Mouse (Mus musculus): ENCODE results near the gene Olig2. TPM values are rescaled to one million over a fixed set of nuclear protein-coding genes. Genes with fewer than 3 reads are reported as not detected.

Olig2 gene
- polyA plus RNA-seq, 1 experiment from 2014 or later = not detected

GRCm38 (mm10) chr16:91229072-91229348 is 3.8 kb downstream of the Olig2 start:
- Histone ChIP-seq H3K4me2 (ENCODE audit: low read length) (no peak overlapping the region), H3K9me3 (replicated peaks; ENCODE audit: low read length) (no peaks in the 10 kb centered on the region), H3K36me3 (ENCODE audit: insufficient read depth, low read length) (no peaks in the 10 kb centered on the region), H3K4me3 (replicated peaks; ENCODE audit: low read depth, low read length) (no peak overlapping the region), H3K9ac (ENCODE audit: low read depth, low read length) (no peak overlapping the region), H3K27ac (no peak overlapping the region), H3K27me3 (ENCODE audit: insufficient read depth, low read length) (peaks cover 94% of the 10 kb centered on the region), H3K4me1 (replicated peaks; ENCODE audit: insufficient read depth, low read length) (no peaks in the 10 kb centered on the region; the same call in 1 of the 2 replicates)
- no peak for ATAC-seq (replicated peaks; ENCODE audit: low FRiP score, low read depth)
- 3% methylated on average over 10 of the region's 10 CpGs for WGBS
- no peak for DNase-seq (ENCODE audit: low spot score)
- TF ChIP-seq CTCF (IDR thresholded peaks at IDR 0.05; ENCODE audit: low read depth) = no peak

GRCm38 (mm10) chr16:91229643-91230042 is 4.4 kb downstream of the Olig2 start:
- TF ChIP-seq CTCF (IDR thresholded peaks at IDR 0.05; ENCODE audit: low read depth) = no peak
- Histone ChIP-seq H3K27ac (no peak overlapping the region), H3K4me1 (replicated peaks; ENCODE audit: insufficient read depth, low read length) (no peaks in the 10 kb centered on the region; the same call in 1 of the 2 replicates), H3K9ac (ENCODE audit: low read depth, low read length) (no peak overlapping the region), H3K27me3 (ENCODE audit: insufficient read depth, low read length) (peaks cover 94% of the 10 kb centered on the region), H3K36me3 (ENCODE audit: insufficient read depth, low read length) (no peaks in the 10 kb centered on the region), H3K9me3 (replicated peaks; ENCODE audit: low read length) (no peaks in the 10 kb centered on the region), H3K4me3 (replicated peaks; ENCODE audit: low read depth, low read length) (no peak overlapping the region), H3K4me2 (ENCODE audit: low read length) (no peak overlapping the region)
- WGBS = 16% methylated on average over 8 of the region's 8 CpGs
- ATAC-seq (replicated peaks; ENCODE audit: low FRiP score, low read depth) (no peak), DNase-seq (ENCODE audit: low spot score) (no peak)

GRCm38 (mm10) chr16:91231781-91232469 is 6.7 kb downstream of the Olig2 start:
- 2% methylated on average over 26 of the region's 26 CpGs for WGBS
- ATAC-seq (replicated peaks; ENCODE audit: low FRiP score, low read depth) (no peak), DNase-seq (ENCODE audit: low spot score) (no peak)
- Histone ChIP-seq H3K36me3 (ENCODE audit: insufficient read depth, low read length) (no peaks in the 10 kb centered on the region), H3K9me3 (replicated peaks; ENCODE audit: low read length) (no peaks in the 10 kb centered on the region), H3K27me3 (ENCODE audit: insufficient read depth, low read length) (peaks cover 84% of the 10 kb centered on the region), H3K4me1 (replicated peaks; ENCODE audit: insufficient read depth, low read length) (no peaks in the 10 kb centered on the region; the same call in 1 of the 2 replicates), H3K9ac (ENCODE audit: low read depth, low read length) (no peak overlapping the region), H3K4me2 (ENCODE audit: low read length) (no peak overlapping the region), H3K27ac (no peak overlapping the region), H3K4me3 (replicated peaks; ENCODE audit: low read depth, low read length) (no peak overlapping the region)
- no peak for TF ChIP-seq CTCF (IDR thresholded peaks at IDR 0.05; ENCODE audit: low read depth)

- peaks cover 84% of the 10 kb centered on the region for H3K27me3 ChIP-seq (ENCODE audit: insufficient read depth, low read length)
- DNase-seq (ENCODE audit: low spot score) = no peak
- no peaks in the 10 kb centered on the region for H3K4me1 ChIP-seq (replicated peaks; ENCODE audit: insufficient read depth, low read length)
- H3K9me3 ChIP-seq (replicated peaks; ENCODE audit: low read length) = no peaks in the 10 kb centered on the region
- H3K4me2 ChIP-seq (ENCODE audit: low read length) = no peak overlapping the region
- no peak for TF ChIP-seq CTCF (IDR thresholded peaks at IDR 0.05; ENCODE audit: low read depth)
- no peak overlapping the region for H3K9ac ChIP-seq (ENCODE audit: low read depth, low read length)
- H3K27ac ChIP-seq = no peak overlapping the region
- WGBS = 1% methylated on average over 25 of the region's 25 CpGs
- no peaks in the 10 kb centered on the region for H3K36me3 ChIP-seq (ENCODE audit: insufficient read depth, low read length)
- ATAC-seq (replicated peaks; ENCODE audit: low FRiP score, low read depth) = no peak
- no peak overlapping the region for H3K4me3 ChIP-seq (replicated peaks; ENCODE audit: low read depth, low read length)
Observed at GRCm38 (mm10) chr16:91232470-91233240, 7.4 kb downstream of the Olig2 start.

GRCm38 (mm10) chr16:91233241-91233944 is 8.1 kb downstream of the Olig2 start:
- ATAC-seq (replicated peaks; ENCODE audit: low FRiP score, low read depth) (no peak), DNase-seq (ENCODE audit: low spot score) (no peak)
- no peak for TF ChIP-seq CTCF (IDR thresholded peaks at IDR 0.05; ENCODE audit: low read depth)
- no peak overlapping the region for H3K4me2 ChIP-seq (ENCODE audit: low read length)
- no peak overlapping the region for H3K27ac ChIP-seq
- peaks cover 80% of the 10 kb centered on the region for H3K27me3 ChIP-seq (ENCODE audit: insufficient read depth, low read length)
- WGBS = 7% methylated on average over 11 of the region's 11 CpGs
- no peaks in the 10 kb centered on the region for H3K36me3 ChIP-seq (ENCODE audit: insufficient read depth, low read length)
- H3K4me1 ChIP-seq (replicated peaks; ENCODE audit: insufficient read depth, low read length) = no peaks in the 10 kb centered on the region
- no peaks in the 10 kb centered on the region for H3K9me3 ChIP-seq (replicated peaks; ENCODE audit: low read length)
- no peak overlapping the region for H3K9ac ChIP-seq (ENCODE audit: low read depth, low read length)
- H3K4me3 ChIP-seq (replicated peaks; ENCODE audit: low read depth, low read length) = no peak overlapping the region

- no peaks in the 10 kb centered on the region for H3K36me3 ChIP-seq (ENCODE audit: insufficient read depth, low read length)
- H3K4me2 ChIP-seq (ENCODE audit: low read length) = no peak overlapping the region
- H3K27ac ChIP-seq = no peak overlapping the region
- no peak overlapping the region for H3K9ac ChIP-seq (ENCODE audit: low read depth, low read length)
- TF ChIP-seq CTCF (IDR thresholded peaks at IDR 0.05; ENCODE audit: low read depth) = no peak
- WGBS = 59% methylated on average over 4 of the region's 4 CpGs
- H3K27me3 ChIP-seq (ENCODE audit: insufficient read depth, low read length) = peaks cover 40% of the 10 kb centered on the region
- H3K9me3 ChIP-seq (replicated peaks; ENCODE audit: low read length) = no peaks in the 10 kb centered on the region
- no peaks in the 10 kb centered on the region for H3K4me1 ChIP-seq (replicated peaks; ENCODE audit: insufficient read depth, low read length)
- ATAC-seq (replicated peaks; ENCODE audit: low FRiP score, low read depth) (no peak), DNase-seq (ENCODE audit: low spot score) (no peak)
- H3K4me3 ChIP-seq (replicated peaks; ENCODE audit: low read depth, low read length) = no peak overlapping the region
Observed at GRCm38 (mm10) chr16:91239024-91239423, 13.8 kb downstream of the Olig2 start.
